Mouse (Mus musculus) limb, embryonic 15.5 days (tissue): ENCODE results near the gene Lin7a. TPM values are rescaled to one million over a fixed set of nuclear protein-coding genes. Genes with fewer than 3 reads are reported as not detected.

Experiments
- ATAC-seq: fragments of 200-750 bp; cut with Nextera tagmentation; 2 replicates; pipeline ENCODE4 v1.8.0; 2017; ENCODE audit warnings: low read depth, moderate TSS enrichment; ENCODE audit not compliant: insufficient number of reproducible peaks, low FRiP score, low TSS enrichment
- H3K27ac ChIP-seq: fragments of 300-500 bp; sonication (generic); 2 replicates; pipeline ENCODE4 v1.5.1; 2015; ENCODE audit warnings: moderate library complexity, mild to moderate bottlenecking, inconsistent platforms
- H3K27me3 ChIP-seq: fragments of 300-500 bp; sonication (generic); 2 replicates; pipeline ENCODE4 v1.6.1; 2015; ENCODE audit warnings: inconsistent platforms
- H3K36me3 ChIP-seq: fragments of 300-500 bp; sonication (generic); 2 replicates; pipeline ENCODE4 v1.6.1; 2015; ENCODE audit warnings: inconsistent platforms
- H3K4me1 ChIP-seq: fragments of 300-500 bp; sonication (generic); 2 replicates; pipeline ENCODE4 v1.6.1; 2015; ENCODE audit warnings: inconsistent platforms
- H3K4me2 ChIP-seq: fragments of 300-500 bp; sonication (generic); 2 replicates; pipeline ENCODE4 v1.6.1; 2015; ENCODE audit warnings: mild to moderate bottlenecking, inconsistent platforms
- H3K4me3 ChIP-seq: fragments of 300-500 bp; sonication (generic); 2 replicates; pipeline ENCODE4 v1.5.1; 2015; ENCODE audit warnings: mild to moderate bottlenecking, inconsistent platforms
- H3K9ac ChIP-seq: fragments of 300-500 bp; sonication (generic); 2 replicates; pipeline ENCODE4 v1.6.1; 2015; ENCODE audit warnings: inconsistent platforms
- H3K9me3 ChIP-seq: fragments of 300-500 bp; sonication (generic); 2 replicates; pipeline ENCODE4 v1.6.1; 2016; ENCODE audit warnings: inconsistent platforms
- WGBS: fragments of 180-500 bp; shearing (Covaris S2); methylation state at CpG from one replicate; pipeline ENCODE4 v1.1.7; 2015; 5-methylcytosine and 5-hydroxymethylcytosine counted together
- polyA plus RNA-seq: library from polyadenylated mRNA; unstranded; fragments of >200 nt; fragmentation: Nextera tagmentation; extraction: Ambion mirVana; gene quantifications from 2 replicates; pipeline ENCODE4 v1.2.1, GENCODE M21; 2015

Gene Lin7a
- polyA plus RNA-seq, 1 experiment from 2014 or later: 4.5 TPM

- Histone ChIP-seq H3K4me2 (no peak overlapping the region), H3K4me1 (no peaks in the 10 kb centered on the region), H3K36me3 (no peaks in the 10 kb centered on the region), H3K27ac (no peak overlapping the region), H3K9me3 (no peaks in the 10 kb centered on the region), H3K27me3 (no peaks in the 10 kb centered on the region), H3K9ac (no peak overlapping the region), H3K4me3 (no peak overlapping the region)
- WGBS: 93% methylated on average over 2 of the region's 2 CpGs
- ATAC-seq: no peak
These were observed 25.5 kb upstream of the Lin7a start for GRCm38 (mm10) chr10:107245961-107246460.

- H3K36me3 ChIP-seq: no peaks in the 10 kb centered on the region
- H3K27me3 ChIP-seq: no peaks in the 10 kb centered on the region
- no peak for ATAC-seq
- no peak overlapping the region for H3K9ac ChIP-seq
- no peak overlapping the region for H3K4me3 ChIP-seq
- H3K4me1 ChIP-seq: no peaks in the 10 kb centered on the region
- 76% methylated on average over 6 of the region's 6 CpGs for WGBS
- H3K27ac ChIP-seq: no peak overlapping the region
- no peaks in the 10 kb centered on the region for H3K9me3 ChIP-seq
- no peak overlapping the region for H3K4me2 ChIP-seq
These were observed 24.4 kb upstream of the Lin7a start for GRCm38 (mm10) chr10:107247001-107247670.

- Histone ChIP-seq H3K9me3 (no peaks in the 10 kb centered on the region), H3K27ac (no peak overlapping the region), H3K27me3 (no peaks in the 10 kb centered on the region), H3K36me3 (no peaks in the 10 kb centered on the region), H3K9ac (no peak overlapping the region), H3K4me3 (no peak overlapping the region), H3K4me2 (no peak overlapping the region), H3K4me1 (no peaks in the 10 kb centered on the region)
- ATAC-seq: no peak
- 89% methylated on average over 8 of the region's 8 CpGs for WGBS
These were observed 23.0 kb upstream of the Lin7a start for GRCm38 (mm10) chr10:107248481-107248880.

- no peak overlapping the region for H3K4me2 ChIP-seq
- H3K27ac ChIP-seq: no peak overlapping the region
- H3K36me3 ChIP-seq: no peaks in the 10 kb centered on the region
- no peak for ATAC-seq
- no peaks in the 10 kb centered on the region for H3K27me3 ChIP-seq
- no peak overlapping the region for H3K9ac ChIP-seq
- 86% methylated on average over 7 of the region's 7 CpGs for WGBS
- H3K9me3 ChIP-seq: no peaks in the 10 kb centered on the region
- H3K4me3 ChIP-seq: no peak overlapping the region
- no peaks in the 10 kb centered on the region for H3K4me1 ChIP-seq
These were observed 22.4 kb upstream of the Lin7a start for GRCm38 (mm10) chr10:107249056-107249455.

DNA sequence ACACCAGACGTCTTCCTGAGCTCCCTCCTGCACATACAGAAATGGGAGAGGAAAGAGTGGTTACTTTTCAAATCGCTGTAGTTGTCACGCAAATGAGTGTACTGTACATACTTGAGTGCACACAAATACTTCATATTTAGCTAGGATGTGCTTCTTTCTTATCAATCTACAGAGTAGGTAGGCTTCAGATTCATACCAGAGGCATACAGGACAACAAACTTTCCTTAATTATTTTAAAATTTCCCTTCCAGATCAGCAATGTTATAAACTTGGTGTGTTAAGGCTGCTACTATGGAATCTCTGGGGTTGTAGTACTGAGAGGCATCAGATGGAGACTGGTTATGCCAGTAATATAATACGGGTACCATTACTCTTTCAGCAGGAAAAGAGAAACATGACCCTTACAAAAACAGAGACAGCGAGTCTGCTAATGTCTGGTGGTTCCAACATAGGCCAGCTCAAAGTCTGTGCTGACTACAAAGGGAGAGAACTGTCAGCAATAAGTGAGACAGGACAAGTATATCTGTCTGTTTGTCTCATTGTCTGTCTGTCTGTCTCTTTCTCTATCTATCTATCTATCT is 21.8 kb upstream of the Lin7a start:
- Histone ChIP-seq H3K27me3 (no peaks in the 10 kb centered on the region), H3K9me3 (no peaks in the 10 kb centered on the region), H3K4me3 (no peak overlapping the region), H3K36me3 (no peaks in the 10 kb centered on the region), H3K27ac (no peak overlapping the region), H3K9ac (no peak overlapping the region), H3K4me2 (no peak overlapping the region), H3K4me1 (no peaks in the 10 kb centered on the region)
- ATAC-seq: no peak
- 67% methylated on average over 5 of the region's 5 CpGs for WGBS

GRCm38 (mm10) chr10:107250346-107251210 is 20.9 kb upstream of the Lin7a start:
- 75% methylated on average over 7 of the region's 7 CpGs for WGBS
- H3K9me3 ChIP-seq: no peaks in the 10 kb centered on the region
- no peak overlapping the region for H3K4me3 ChIP-seq
- H3K27ac ChIP-seq: no peak overlapping the region
- H3K36me3 ChIP-seq: no peaks in the 10 kb centered on the region
- H3K4me1 ChIP-seq: no peaks in the 10 kb centered on the region
- ATAC-seq: no peak
- H3K27me3 ChIP-seq: no peaks in the 10 kb centered on the region
- H3K4me2 ChIP-seq: no peak overlapping the region
- H3K9ac ChIP-seq: no peak overlapping the region

- H3K27ac ChIP-seq: no peak overlapping the region
- WGBS: 73% methylated on average over 2 of the region's 2 CpGs
- no peaks in the 10 kb centered on the region for H3K36me3 ChIP-seq
- ATAC-seq: no peak
- no peaks in the 10 kb centered on the region for H3K9me3 ChIP-seq
- H3K4me1 ChIP-seq: no peaks in the 10 kb centered on the region
- no peak overlapping the region for H3K9ac ChIP-seq
- H3K4me2 ChIP-seq: no peak overlapping the region
- H3K27me3 ChIP-seq: no peaks in the 10 kb centered on the region
- H3K4me3 ChIP-seq: no peak overlapping the region
These were observed 20.2 kb upstream of the Lin7a start for GRCm38 (mm10) chr10:107251271-107251670.

DNA sequence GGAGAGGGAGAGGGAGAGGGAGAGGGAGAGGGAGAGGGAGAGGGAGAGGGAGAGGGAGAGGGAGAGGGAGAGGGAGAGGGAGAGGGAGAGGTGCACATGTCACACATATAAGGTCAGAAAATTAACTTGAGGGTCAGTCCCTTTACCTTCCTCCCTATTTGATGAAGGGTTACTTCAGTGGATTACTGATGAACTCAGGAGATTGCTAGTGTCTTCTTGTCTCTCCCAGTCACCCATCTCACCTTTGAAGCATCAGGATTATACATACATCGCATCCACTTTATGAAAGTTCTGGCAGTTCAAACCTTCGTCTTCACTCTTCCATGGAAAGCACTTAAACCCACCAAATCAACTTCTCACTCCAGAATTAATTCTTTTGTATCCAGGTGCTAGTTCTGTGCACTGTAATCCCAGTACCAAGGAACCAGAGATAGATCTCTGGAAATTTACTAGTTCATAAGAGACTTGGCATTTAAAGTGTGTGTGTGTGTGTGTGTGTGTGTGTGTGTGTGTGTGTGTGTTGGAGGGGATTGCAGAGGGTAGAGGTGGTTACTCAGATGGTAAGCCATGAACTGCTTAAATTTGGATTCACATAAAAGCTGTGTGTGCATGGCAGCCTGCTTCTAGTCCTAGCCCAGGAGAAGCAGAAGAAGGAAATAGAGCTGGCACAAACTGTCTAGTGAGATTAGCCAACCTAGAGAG is 19.5 kb upstream of the Lin7a start:
- Histone ChIP-seq H3K4me1 (no peaks in the 10 kb centered on the region), H3K4me3 (no peak overlapping the region), H3K27me3 (no peaks in the 10 kb centered on the region), H3K36me3 (no peaks in the 10 kb centered on the region), H3K9ac (no peak overlapping the region), H3K27ac (no peak overlapping the region), H3K9me3 (no peaks in the 10 kb centered on the region), H3K4me2 (no peak overlapping the region)
- no peak for ATAC-seq
- 82% methylated on average over 2 of the region's 2 CpGs for WGBS

GRCm38 (mm10) chr10:107252503-107252815 is 19.0 kb upstream of the Lin7a start:
- H3K27ac ChIP-seq: no peak overlapping the region
- no peak for ATAC-seq
- H3K4me2 ChIP-seq: no peak overlapping the region
- no peaks in the 10 kb centered on the region for H3K4me1 ChIP-seq
- 84% methylated on average over 3 of the region's 3 CpGs for WGBS
- H3K36me3 ChIP-seq: no peaks in the 10 kb centered on the region
- H3K9ac ChIP-seq: no peak overlapping the region
- no peaks in the 10 kb centered on the region for H3K27me3 ChIP-seq
- no peak overlapping the region for H3K4me3 ChIP-seq
- H3K9me3 ChIP-seq: no peaks in the 10 kb centered on the region

GRCm38 (mm10) chr10:107253191-107253965 is 18.1 kb upstream of the Lin7a start:
- H3K4me3 ChIP-seq: no peak overlapping the region
- no peak for ATAC-seq
- WGBS: 82% methylated on average over 4 of the region's 4 CpGs

DNA sequence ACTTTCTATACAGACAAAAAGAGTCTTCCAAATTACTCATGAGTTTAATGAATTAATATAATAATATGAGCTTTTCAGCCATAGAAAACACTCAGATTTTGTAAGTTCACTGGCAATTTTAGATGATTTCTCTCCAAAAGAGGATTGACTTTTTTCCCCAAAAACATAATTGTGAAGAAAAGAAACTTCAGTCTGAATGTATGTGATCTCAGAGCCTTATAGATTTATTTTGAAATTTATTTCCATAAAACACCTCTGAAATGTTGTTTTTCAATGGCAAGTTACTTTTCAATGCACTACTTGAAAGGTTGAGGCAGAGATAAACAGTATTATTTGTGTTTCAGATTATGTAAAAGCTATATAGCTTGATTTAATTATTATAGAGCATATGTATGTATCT is 16.8 kb upstream of the Lin7a start:
- no peak for ATAC-seq

More at GRCm38 (mm10) chr10:107253191-107253965, 18.1 kb upstream of the Lin7a start:
- H3K27ac ChIP-seq: no peak overlapping the region
- no peaks in the 10 kb centered on the region for H3K9me3 ChIP-seq
- H3K9ac ChIP-seq: no peak overlapping the region
- no peaks in the 10 kb centered on the region for H3K27me3 ChIP-seq
- H3K4me1 ChIP-seq: no peaks in the 10 kb centered on the region
- no peak overlapping the region for H3K4me2 ChIP-seq
- H3K36me3 ChIP-seq: no peaks in the 10 kb centered on the region

More for the DNA sequence above, 16.8 kb upstream of the Lin7a start:
- H3K4me3 ChIP-seq: no peak overlapping the region
- no peak overlapping the region for H3K27ac ChIP-seq
- no peaks in the 10 kb centered on the region for H3K9me3 ChIP-seq
- H3K36me3 ChIP-seq: no peaks in the 10 kb centered on the region
- no peaks in the 10 kb centered on the region for H3K4me1 ChIP-seq
- no peak overlapping the region for H3K9ac ChIP-seq
- H3K4me2 ChIP-seq: no peak overlapping the region
- no peaks in the 10 kb centered on the region for H3K27me3 ChIP-seq
